Mouse (Mus musculus): Measurements from ENCODE around the gene Tet3. TPM values are rescaled to one million over a fixed set of nuclear protein-coding genes. Genes with fewer than 3 reads are reported as not detected.
A peak's percentile ranks its signal among the peaks of the same experiment; 100 is the strongest.

Tet3 gene
- polyA plus RNA-seq, 1 experiment from 2014 or later: 27.7 TPM

GRCm38 (mm10) chr6:83315293-83315692 lies 143.6 kb downstream of the Tet3 start:
- H3K9me3 ChIP-seq: no peaks in the 10 kb centered on the region
- ATAC-seq (ENCODE audit: extremely low read depth, insufficient number of reproducible peaks, low FRiP score, low TSS enrichment): no peak
- H3K36me3 ChIP-seq: peaks cover 29% of the 10 kb centered on the region
- no peak overlapping the region for H3K4me3 ChIP-seq
- H3K4me1 ChIP-seq: peaks cover 12% of the 10 kb centered on the region
- H3K27me3 ChIP-seq (replicated peaks): no peaks in the 10 kb centered on the region
- H3K4me2 ChIP-seq: 0 out of 2 replicates have a peak overlapping the region, but pooled peaks have one; percentile 97
- no peak overlapping the region for H3K9ac ChIP-seq
- H3K27ac ChIP-seq (replicated peaks): no peak overlapping the region

- peaks cover 47% of the 10 kb centered on the region for H3K36me3 ChIP-seq
- H3K27ac ChIP-seq (replicated peaks): no peak overlapping the region
- H3K4me2 ChIP-seq: no peak overlapping the region
- H3K9me3 ChIP-seq: no peaks in the 10 kb centered on the region
- H3K4me3 ChIP-seq: no peak overlapping the region
- WGBS: 66% methylated on average over 8 of the region's 8 CpGs
- H3K27me3 ChIP-seq (replicated peaks): no peaks in the 10 kb centered on the region
- ATAC-seq (ENCODE audit: extremely low read depth, insufficient number of reproducible peaks, low FRiP score, low TSS enrichment): no peak
- H3K9ac ChIP-seq: no peak overlapping the region
- H3K4me1 ChIP-seq: peaks cover 12% of the 10 kb centered on the region
These were observed 146.4 kb downstream of the Tet3 start for GRCm38 (mm10) chr6:83312514-83312913.

Small RNAs within 50 kb of the gene (microRNA-seq; reads per million reads assigned to microRNA genes)
- gene Mir6374: not detected

Other genes starting within 250 kb of the Tet3 start
- gene Slc4a5, start 239.3 kb downstream of the Tet3 start, polyA plus RNA-seq (2015; fragmentation: Nextera tagmentation; extraction: Ambion mirVana): 0.11 and 0.37 TPM in 2 replicates
- 27.6 and 30.9 TPM in 2 replicates for gene Mthfd2, start 133.2 kb downstream of the Tet3 start, polyA plus RNA-seq (2015; fragmentation: Nextera tagmentation; extraction: Ambion mirVana)
- 30.4 and 30.7 TPM in 2 replicates for gene Mob1a, start 133.1 kb downstream of the Tet3 start, polyA plus RNA-seq (2015; fragmentation: Nextera tagmentation; extraction: Ambion mirVana)
- gene Bola3, start 109.9 kb downstream of the Tet3 start, polyA plus RNA-seq (2015; fragmentation: Nextera tagmentation; extraction: Ambion mirVana): 233 and 264 TPM in 2 replicates
- 54.0 and 55.2 TPM in 2 replicates for gene Dguok, start 47.9 kb upstream of the Tet3 start, polyA plus RNA-seq (2015; fragmentation: Nextera tagmentation; extraction: Ambion mirVana)
- gene Actg2, start 77.2 kb upstream of the Tet3 start, polyA plus RNA-seq (2015; fragmentation: Nextera tagmentation; extraction: Ambion mirVana): 15.2 and 20.7 TPM in 2 replicates
- gene Stambp, start 113.6 kb upstream of the Tet3 start, polyA plus RNA-seq (2015; fragmentation: Nextera tagmentation; extraction: Ambion mirVana): 21.4 and 24.2 TPM in 2 replicates
- gene Clec4f, start 197.1 kb upstream of the Tet3 start, polyA plus RNA-seq (2015; fragmentation: Nextera tagmentation; extraction: Ambion mirVana): 0.23 and 0.27 TPM in 2 replicates
- 0.09 TPM in 1 of 2 replicates, not detected in the other for gene Cd207, start 218.8 kb upstream of the Tet3 start, polyA plus RNA-seq (2015; fragmentation: Nextera tagmentation; extraction: Ambion mirVana)

Data from heart, embryonic 13.5 days (tissue).